Mouse (Mus musculus): ENCODE data around the gene Rbm20. TPM values are rescaled to one million over a fixed set of nuclear protein-coding genes. Genes with fewer than 3 reads are reported as not detected.

Gene Rbm20
- polyA plus RNA-seq, 1 experiment from 2014 or later = 0.62 TPM

GRCm38 (mm10) chr19:53734845-53735244 is 57.7 kb downstream of the Rbm20 start:
- Histone ChIP-seq H3K9me3 (ENCODE audit: control insufficient read depth, low read length) (no peaks in the 10 kb centered on the region), H3K27me3 (replicated peaks; ENCODE audit: control insufficient read depth, insufficient read depth, low read length) (no peaks in the 10 kb centered on the region), H3K27ac (ENCODE audit: low read depth) (no peak overlapping the region), H3K4me1 (replicated peaks; ENCODE audit: control insufficient read depth, insufficient read depth, low read length) (no peaks in the 10 kb centered on the region), H3K4me2 (ENCODE audit: low read length) (no peak overlapping the region), H3K9ac (ENCODE audit: low read length) (no peak overlapping the region), H3K36me3 (ENCODE audit: control insufficient read depth, insufficient read depth, low read length) (no peaks in the 10 kb centered on the region), H3K4me3 (ENCODE audit: low read depth, low read length) (no peak overlapping the region)
- ATAC-seq (replicated peaks; ENCODE audit: low FRiP score, low TSS enrichment, low read depth) (no peak), DNase-seq (ENCODE audit: low spot score) (no peak)
- WGBS = 57% methylated on average over 5 of the region's 5 CpGs

- no peak for ATAC-seq (replicated peaks; ENCODE audit: low FRiP score, low TSS enrichment, low read depth)
- Histone ChIP-seq H3K36me3 (ENCODE audit: control insufficient read depth, insufficient read depth, low read length) (no peaks in the 10 kb centered on the region), H3K9me3 (ENCODE audit: control insufficient read depth, low read length) (no peaks in the 10 kb centered on the region), H3K4me1 (replicated peaks; ENCODE audit: control insufficient read depth, insufficient read depth, low read length) (no peaks in the 10 kb centered on the region), H3K4me3 (ENCODE audit: low read depth, low read length) (no peak overlapping the region), H3K27ac (ENCODE audit: low read depth) (no peak overlapping the region), H3K9ac (ENCODE audit: low read length) (no peak overlapping the region), H3K27me3 (replicated peaks; ENCODE audit: control insufficient read depth, insufficient read depth, low read length) (no peaks in the 10 kb centered on the region), H3K4me2 (ENCODE audit: low read length) (no peak overlapping the region)
- WGBS = 55% methylated on average over 6 of the region's 6 CpGs
- no peak for DNase-seq (ENCODE audit: low spot score)
These were observed 61.6 kb downstream of the Rbm20 start for GRCm38 (mm10) chr19:53738701-53739131.

GRCm38 (mm10) chr19:53739570-53740266 is 62.6 kb downstream of the Rbm20 start:
- no peak overlapping the region for H3K4me2 ChIP-seq (ENCODE audit: low read length)
- H3K4me1 ChIP-seq (replicated peaks; ENCODE audit: control insufficient read depth, insufficient read depth, low read length) = no peaks in the 10 kb centered on the region
- no peak for ATAC-seq (replicated peaks; ENCODE audit: low FRiP score, low TSS enrichment, low read depth)
- no peak overlapping the region for H3K27ac ChIP-seq (ENCODE audit: low read depth)
- DNase-seq (ENCODE audit: low spot score) = no peak
- no peaks in the 10 kb centered on the region for H3K36me3 ChIP-seq (ENCODE audit: control insufficient read depth, insufficient read depth, low read length)
- H3K27me3 ChIP-seq (replicated peaks; ENCODE audit: control insufficient read depth, insufficient read depth, low read length) = no peaks in the 10 kb centered on the region
- WGBS = 72% methylated on average over 8 of the region's 8 CpGs
- H3K9ac ChIP-seq (ENCODE audit: low read length) = no peak overlapping the region
- no peak overlapping the region for H3K4me3 ChIP-seq (ENCODE audit: low read depth, low read length)
- H3K9me3 ChIP-seq (ENCODE audit: control insufficient read depth, low read length) = no peaks in the 10 kb centered on the region

GRCm38 (mm10) chr19:53740750-53741380 is 63.8 kb downstream of the Rbm20 start:
- no peak overlapping the region for H3K4me2 ChIP-seq (ENCODE audit: low read length)
- no peaks in the 10 kb centered on the region for H3K4me1 ChIP-seq (replicated peaks; ENCODE audit: control insufficient read depth, insufficient read depth, low read length)
- WGBS = 100% methylated on average over 1 of the region's 1 CpGs
- no peaks in the 10 kb centered on the region for H3K27me3 ChIP-seq (replicated peaks; ENCODE audit: control insufficient read depth, insufficient read depth, low read length)
- H3K27ac ChIP-seq (ENCODE audit: low read depth) = no peak overlapping the region
- H3K36me3 ChIP-seq (ENCODE audit: control insufficient read depth, insufficient read depth, low read length) = no peaks in the 10 kb centered on the region
- H3K4me3 ChIP-seq (ENCODE audit: low read depth, low read length) = no peak overlapping the region
- H3K9ac ChIP-seq (ENCODE audit: low read length) = no peak overlapping the region
- DNase-seq (ENCODE audit: low spot score) (no peak), ATAC-seq (replicated peaks; ENCODE audit: low FRiP score, low TSS enrichment, low read depth) (no peak)
- H3K9me3 ChIP-seq (ENCODE audit: control insufficient read depth, low read length) = no peaks in the 10 kb centered on the region

GRCm38 (mm10) chr19:53741902-53742301 is 64.8 kb downstream of the Rbm20 start:
- Histone ChIP-seq H3K4me2 (ENCODE audit: low read length) (no peak overlapping the region), H3K4me1 (replicated peaks; ENCODE audit: control insufficient read depth, insufficient read depth, low read length) (no peaks in the 10 kb centered on the region), H3K4me3 (ENCODE audit: low read depth, low read length) (no peak overlapping the region), H3K27me3 (replicated peaks; ENCODE audit: control insufficient read depth, insufficient read depth, low read length) (no peaks in the 10 kb centered on the region), H3K9ac (ENCODE audit: low read length) (no peak overlapping the region), H3K36me3 (ENCODE audit: control insufficient read depth, insufficient read depth, low read length) (no peaks in the 10 kb centered on the region), H3K27ac (ENCODE audit: low read depth) (no peak overlapping the region), H3K9me3 (ENCODE audit: control insufficient read depth, low read length) (no peaks in the 10 kb centered on the region)
- WGBS = 62% methylated on average over 3 of the region's 3 CpGs
- no peak for ATAC-seq (replicated peaks; ENCODE audit: low FRiP score, low TSS enrichment, low read depth)
- no peak for DNase-seq (ENCODE audit: low spot score)

- DNase-seq (ENCODE audit: low spot score) = no peak
- no peak for ATAC-seq (replicated peaks; ENCODE audit: low FRiP score, low TSS enrichment, low read depth)
- Histone ChIP-seq H3K27ac (ENCODE audit: low read depth) (no peak overlapping the region), H3K9ac (ENCODE audit: low read length) (no peak overlapping the region), H3K27me3 (replicated peaks; ENCODE audit: control insufficient read depth, insufficient read depth, low read length) (no peaks in the 10 kb centered on the region), H3K36me3 (ENCODE audit: control insufficient read depth, insufficient read depth, low read length) (no peaks in the 10 kb centered on the region), H3K4me1 (replicated peaks; ENCODE audit: control insufficient read depth, insufficient read depth, low read length) (no peaks in the 10 kb centered on the region), H3K9me3 (ENCODE audit: control insufficient read depth, low read length) (no peaks in the 10 kb centered on the region), H3K4me3 (ENCODE audit: low read depth, low read length) (no peak overlapping the region), H3K4me2 (ENCODE audit: low read length) (no peak overlapping the region)
- 66% methylated on average over 3 of the region's 3 CpGs for WGBS
These were observed 68.2 kb downstream of the Rbm20 start for GRCm38 (mm10) chr19:53745354-53745753.

GRCm38 (mm10) chr19:53746116-53746515 is 69.0 kb downstream of the Rbm20 start:
- H3K27ac ChIP-seq (ENCODE audit: low read depth) = no peak overlapping the region
- no peak overlapping the region for H3K4me2 ChIP-seq (ENCODE audit: low read length)
- no peaks in the 10 kb centered on the region for H3K36me3 ChIP-seq (ENCODE audit: control insufficient read depth, insufficient read depth, low read length)
- H3K9me3 ChIP-seq (ENCODE audit: control insufficient read depth, low read length) = no peaks in the 10 kb centered on the region
- ATAC-seq (replicated peaks; ENCODE audit: low FRiP score, low TSS enrichment, low read depth) (no peak), DNase-seq (ENCODE audit: low spot score) (no peak)
- no peaks in the 10 kb centered on the region for H3K4me1 ChIP-seq (replicated peaks; ENCODE audit: control insufficient read depth, insufficient read depth, low read length)
- 70% methylated on average over 9 of the region's 9 CpGs for WGBS
- no peaks in the 10 kb centered on the region for H3K27me3 ChIP-seq (replicated peaks; ENCODE audit: control insufficient read depth, insufficient read depth, low read length)
- no peak overlapping the region for H3K9ac ChIP-seq (ENCODE audit: low read length)
- no peak overlapping the region for H3K4me3 ChIP-seq (ENCODE audit: low read depth, low read length)

- no peaks in the 10 kb centered on the region for H3K4me1 ChIP-seq (replicated peaks; ENCODE audit: control insufficient read depth, insufficient read depth, low read length)
- no peaks in the 10 kb centered on the region for H3K27me3 ChIP-seq (replicated peaks; ENCODE audit: control insufficient read depth, insufficient read depth, low read length)
- H3K9ac ChIP-seq (ENCODE audit: low read length) = no peak overlapping the region
- H3K4me3 ChIP-seq (ENCODE audit: low read depth, low read length) = no peak overlapping the region
- DNase-seq (ENCODE audit: low spot score) (no peak), ATAC-seq (replicated peaks; ENCODE audit: low FRiP score, low TSS enrichment, low read depth) (no peak)
- H3K27ac ChIP-seq (ENCODE audit: low read depth) = no peak overlapping the region
- no peak overlapping the region for H3K4me2 ChIP-seq (ENCODE audit: low read length)
- no peaks in the 10 kb centered on the region for H3K9me3 ChIP-seq (ENCODE audit: control insufficient read depth, low read length)
- no peaks in the 10 kb centered on the region for H3K36me3 ChIP-seq (ENCODE audit: control insufficient read depth, insufficient read depth, low read length)
- 79% methylated on average over 13 of the region's 13 CpGs for WGBS
These were observed 71.2 kb downstream of the Rbm20 start for GRCm38 (mm10) chr19:53748236-53748775.

- no peak for DNase-seq (ENCODE audit: low spot score)
- H3K9me3 ChIP-seq (ENCODE audit: control insufficient read depth, low read length) = no peaks in the 10 kb centered on the region
- whole genome bisulfite sequencing = 95% methylated on average over 8 of the region's 8 CpGs
- no peak for ATAC-seq (replicated peaks; ENCODE audit: low FRiP score, low TSS enrichment, low read depth)
- no peak overlapping the region for H3K4me3 ChIP-seq (ENCODE audit: low read depth, low read length)
- no peaks in the 10 kb centered on the region for H3K36me3 ChIP-seq (ENCODE audit: control insufficient read depth, insufficient read depth, low read length)
- H3K27ac ChIP-seq (ENCODE audit: low read depth) = no peak overlapping the region
- H3K4me1 ChIP-seq (replicated peaks; ENCODE audit: control insufficient read depth, insufficient read depth, low read length) = no peaks in the 10 kb centered on the region
- H3K27me3 ChIP-seq (replicated peaks; ENCODE audit: control insufficient read depth, insufficient read depth, low read length) = no peaks in the 10 kb centered on the region
- H3K4me2 ChIP-seq (ENCODE audit: low read length) = no peak overlapping the region
- H3K9ac ChIP-seq (ENCODE audit: low read length) = no peak overlapping the region
These were observed 72.2 kb downstream of the Rbm20 start for GRCm38 (mm10) chr19:53749326-53749725.
